ENCODE assay signal across 24 mouse cellular contexts in genomic region chr1:151110412-151110811, GRCm38 (mm10).
DNase-seq lines count a peak whose midpoint lies in the region; ATAC-seq lines count a peak whose summit lies in the region.
"Had no signal": no experiment of that assay in that cellular context is flagged by ENCODE, and none has a peak within 500 bp of the region (broad histone marks: within the 10 kb centered on the region; RNA-seq: fewer than 3 reads in every experiment).

No protein-coding gene starts in this region.

- 74% methylated on average over 4 of the region's 4 CpGs for WGBS in midbrain, embryonic 11.5 days
- WGBS in midbrain, embryonic 10.5 days: 78% methylated on average over 4 of the region's 4 CpGs
- WGBS in forebrain, embryonic 14.5 days: 76% methylated on average over 4 of the region's 4 CpGs

- H3K4me1 ChIP-seq in midbrain, embryonic 11.5 days (ENCODE audit: control insufficient read depth, insufficient read depth, low read length): no peaks in the 10 kb centered on the region
- peaks cover 11% of the 10 kb centered on the region; the same call in 1 of the 2 replicates for H3K4me1 ChIP-seq in midbrain, embryonic 10.5 days
- H3K4me1 ChIP-seq in forebrain, embryonic 14.5 days (ENCODE audit: control insufficient read depth, insufficient read depth, low read length): no peaks in the 10 kb centered on the region
- H3K4me1 ChIP-seq: hindbrain, embryonic 15.5 days had no signal

- H3K27ac ChIP-seq in midbrain, embryonic 11.5 days (ENCODE audit: low read depth, low read length): no peak overlapping the region
- H3K27ac ChIP-seq in midbrain, embryonic 10.5 days (replicated peaks): no peak overlapping the region
- no peak overlapping the region for H3K27ac ChIP-seq in forebrain, embryonic 14.5 days (ENCODE audit: low read depth, low read length)
- H3K27ac ChIP-seq: embryonic facial prominence, embryonic 13.5 days; forebrain, embryonic 12.5 days; hindbrain, embryonic 12.5 days; hindbrain, embryonic 15.5 days had no signal

- no peak overlapping the region for H3K4me2 ChIP-seq in midbrain, embryonic 11.5 days
- no peak overlapping the region for H3K4me2 ChIP-seq in forebrain, embryonic 14.5 days (ENCODE audit: low read length)
- H3K4me2 ChIP-seq: embryonic facial prominence, embryonic 13.5 days; forebrain, embryonic 12.5 days; heart, embryonic 11.5 days; hindbrain, embryonic 12.5 days; hindbrain, embryonic 15.5 days had no signal

- no peaks in the 10 kb centered on the region for H3K9me3 ChIP-seq in midbrain, embryonic 11.5 days (ENCODE audit: control insufficient read depth, low read length)
- H3K9me3 ChIP-seq in midbrain, embryonic 10.5 days (replicated peaks): no peaks in the 10 kb centered on the region
- H3K9me3 ChIP-seq in forebrain, embryonic 14.5 days (replicated peaks; ENCODE audit: control insufficient read depth, low read length): no peaks in the 10 kb centered on the region
- H3K9me3 ChIP-seq: embryonic facial prominence, embryonic 13.5 days; forebrain, embryonic 12.5 days; G1E; hindbrain, embryonic 12.5 days; hindbrain, embryonic 15.5 days had no signal

- ATAC-seq in midbrain, embryonic 11.5 days (ENCODE audit: low FRiP score): no peak
- ATAC-seq in granulocyte monocyte progenitor cell, adult 5-6 weeks (replicated peaks; ENCODE audit: poor library complexity, severe bottlenecking): peak; percentile 66
- ATAC-seq in megakaryocyte progenitor cell, adult 5-6 weeks (replicated peaks; ENCODE audit: poor library complexity): peak; percentile 38; the same call in 1 of the 2 replicates
- no peak for ATAC-seq in forebrain, embryonic 14.5 days
- no peak for ATAC-seq in frontal cortex, adult (ENCODE audit: low TSS enrichment)
- ATAC-seq: forebrain, embryonic 16.5 days; Patski had no signal

- intact Hi-C loops in heart, postnatal 36 days (cut with DNase I): no loop called here

- H3K36me3 ChIP-seq in midbrain, embryonic 11.5 days (ENCODE audit: control insufficient read depth, insufficient read depth, low read length): no peaks in the 10 kb centered on the region
- no peaks in the 10 kb centered on the region for H3K36me3 ChIP-seq in midbrain, embryonic 10.5 days
- no peaks in the 10 kb centered on the region for H3K36me3 ChIP-seq in forebrain, embryonic 14.5 days (ENCODE audit: control insufficient read depth, insufficient read depth, low read length)
- H3K36me3 ChIP-seq: embryonic facial prominence, embryonic 13.5 days; forebrain, embryonic 12.5 days; G1E; hindbrain, embryonic 12.5 days; hindbrain, embryonic 15.5 days had no signal

- no peaks in the 10 kb centered on the region for H3K27me3 ChIP-seq in midbrain, embryonic 11.5 days (ENCODE audit: control insufficient read depth, insufficient read depth, low read length)
- H3K27me3 ChIP-seq in midbrain, embryonic 10.5 days (ENCODE audit: low read depth, poor library complexity, severe bottlenecking): no peaks in the 10 kb centered on the region
- H3K27me3 ChIP-seq in forebrain, embryonic 14.5 days (replicated peaks; ENCODE audit: control insufficient read depth, insufficient read depth, low read length): no peaks in the 10 kb centered on the region
- H3K27me3 ChIP-seq: embryonic facial prominence, embryonic 13.5 days; forebrain, embryonic 12.5 days; hindbrain, embryonic 12.5 days; hindbrain, embryonic 15.5 days; Patski had no signal

- no peak overlapping the region for H3K9ac ChIP-seq in midbrain, embryonic 11.5 days (ENCODE audit: low read length)
- H3K9ac ChIP-seq in forebrain, embryonic 14.5 days (ENCODE audit: low read length): no peak overlapping the region
- H3K9ac ChIP-seq: embryonic facial prominence, embryonic 13.5 days; forebrain, embryonic 12.5 days; hindbrain, embryonic 12.5 days; hindbrain, embryonic 15.5 days had no signal

- no peak overlapping the region for H3K4me3 ChIP-seq in midbrain, embryonic 11.5 days (ENCODE audit: low read depth, low read length)
- H3K4me3 ChIP-seq in midbrain, embryonic 10.5 days: no peak overlapping the region
- no peak overlapping the region for H3K4me3 ChIP-seq in forebrain, embryonic 14.5 days (ENCODE audit: low read depth, low read length)
- H3K4me3 ChIP-seq: embryonic facial prominence, embryonic 13.5 days; erythroblast, embryonic 14.5 days; forebrain, embryonic 12.5 days; hindbrain, embryonic 12.5 days; hindbrain, embryonic 15.5 days had no signal

- DNase-seq in heart, adult 11 months: peak; percentile 64
- no peak for DNase-seq in heart, postnatal 36 days
- peak; percentile 51 for DNase-seq in midbrain, embryonic 11.5 days (ENCODE audit: low spot score, missing footprints)
- DNase-seq in midbrain, embryonic 10.5 days (ENCODE audit: low spot score): no peak
- no peak for DNase-seq in forebrain, embryonic 14.5 days (ENCODE audit: low spot score)
- DNase-seq: adrenal gland, adult 2 months; adrenal gland, postnatal 14 days; cerebellum, adult 11 months; cerebellum, adult 2 months; cerebellum, adult 9-11 months; cerebellum, postnatal 25 days; gastrocnemius, postnatal 25 days had no signal

Comparison
In these comparisons a context has a peak if more than half of its experiments do, and no peak if none do; other contexts are left out.
1. DNase-seq: peak in heart, adult 11 months (single experiment) and midbrain, embryonic 11.5 days (single experiment); none in heart, postnatal 36 days (0 of 2), midbrain, embryonic 10.5 days (single experiment) and forebrain, embryonic 14.5 days (single experiment).
2. ATAC-seq: peak in granulocyte monocyte progenitor cell, adult 5-6 weeks (single experiment) and megakaryocyte progenitor cell, adult 5-6 weeks (single experiment); none in midbrain, embryonic 11.5 days (single experiment), forebrain, embryonic 14.5 days (single experiment) and frontal cortex, adult (single experiment).